ENCODE assay signal across 7 mouse cellular contexts in the genomic region with DNA sequence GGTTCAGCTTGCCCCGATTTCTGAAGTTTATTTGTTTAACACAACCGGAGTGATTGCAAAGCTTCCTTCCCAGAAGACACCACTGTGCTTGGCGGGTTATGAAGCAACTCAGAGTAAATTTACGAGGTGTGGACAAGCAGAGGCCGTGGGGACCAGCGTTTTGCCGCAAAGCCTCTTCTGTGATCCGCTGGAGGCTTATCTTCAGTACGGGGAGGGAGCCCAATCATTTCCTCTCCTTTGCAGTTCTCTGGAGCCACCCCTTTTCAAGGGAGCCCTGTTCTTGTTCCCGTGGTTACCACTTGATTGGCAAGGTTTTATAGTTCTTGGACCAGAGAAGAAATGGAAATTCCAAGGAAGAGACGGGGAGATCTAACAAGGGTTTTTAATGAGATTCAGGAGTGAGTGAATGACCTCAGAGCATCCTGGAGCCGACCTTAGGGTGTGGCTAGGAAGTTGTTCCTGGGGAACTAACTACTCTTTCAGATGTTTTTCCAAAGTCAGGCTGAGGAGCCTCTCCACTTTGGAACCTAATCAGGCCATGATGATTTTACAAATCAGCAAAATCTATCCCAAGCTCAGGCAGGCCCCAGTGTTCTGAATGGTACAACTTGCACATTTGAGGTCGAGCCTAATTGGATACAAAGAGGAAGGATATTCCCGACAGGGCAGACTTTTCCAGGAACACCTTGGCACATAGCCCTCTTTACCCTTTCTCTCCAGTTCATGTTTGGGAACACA. TPM values are rescaled to one million over a fixed set of nuclear protein-coding genes. Genes with fewer than 3 reads are reported as not detected.
DNase-seq lines count a peak whose midpoint lies in the region; ATAC-seq and TF ChIP-seq lines count a peak whose summit lies in the region.

No protein-coding gene starts in this region.

- peak; percentile 49; the same call in 1 of the 2 replicates for ATAC-seq in kidney, embryonic 16.5 days (ENCODE audit: low FRiP score, low TSS enrichment)
- no peak for ATAC-seq in midbrain, embryonic 14.5 days (ENCODE audit: low FRiP score, low TSS enrichment)

- H3ac ChIP-seq in C2C12 (ENCODE audit: control insufficient read depth, insufficient read length, low read depth), result no peak overlapping the region

- H3K79me2 ChIP-seq in C2C12 (ENCODE audit: control insufficient read depth, insufficient read depth) (no peaks in the 10 kb centered on the region), MEL (ENCODE audit: control insufficient read depth, insufficient read depth, low read length, poor library complexity) (no peaks in the 10 kb centered on the region)

- H3K79me3 ChIP-seq in C2C12 (ENCODE audit: low read depth), result no peaks in the 10 kb centered on the region

- H3K4me1 ChIP-seq in MEL (ENCODE audit: control insufficient read depth in 1 of 2, insufficient read depth in 2 of 2, low read length in 2 of 2), result peaks cover 0 to 12% of the 10 kb centered on the region in 2 experiments; a peak in 2 of 4 replicates
- H3K4me1 ChIP-seq in kidney, embryonic 16.5 days (ENCODE audit: insufficient read depth, low read length), result peaks cover 11% of the 10 kb centered on the region; the same call in 1 of the 2 replicates
- H3K4me1 ChIP-seq in midbrain, embryonic 14.5 days (ENCODE audit: control insufficient read depth, insufficient read depth, low read length), result peaks cover 3% of the 10 kb centered on the region; the same call in 1 of the 2 replicates

- no peak for TF ChIP-seq POLR2A in MEL (IDR thresholded peaks at IDR 0.05; ENCODE audit: control insufficient read depth in 1 of 2, insufficient read depth in 1 of 2, low read depth in 1 of 2, low read length in 2 of 2, poor library complexity in 1 of 2)

- TF ChIP-seq EP300 in MEL (IDR thresholded peaks at IDR 0.05; ENCODE audit: low read depth in 1 of 2, low read length in 2 of 2), result no peak

- H3K9ac ChIP-seq in MEL (ENCODE audit: control insufficient read depth, low read depth, low read length, poor library complexity, severe bottlenecking), result no peak overlapping the region
- no peak overlapping the region for H3K9ac ChIP-seq in kidney, embryonic 16.5 days (replicated peaks; ENCODE audit: low read length)
- H3K9ac ChIP-seq in midbrain, embryonic 14.5 days (replicated peaks; ENCODE audit: low read length), result no peak overlapping the region

- no peak overlapping the region for H3K4me3 ChIP-seq in C2C12 (ENCODE audit: insufficient read depth, poor library complexity, severe bottlenecking)
- H3K4me3 ChIP-seq in MEL (ENCODE audit: control insufficient read depth in 1 of 2, insufficient read depth in 1 of 2, low read depth in 2 of 2, low read length in 2 of 2), result no peak overlapping the region
- H3K4me3 ChIP-seq in kidney, embryonic 16.5 days (ENCODE audit: low read length), result no peak overlapping the region
- no peak overlapping the region for H3K4me3 ChIP-seq in midbrain, embryonic 14.5 days (replicated peaks; ENCODE audit: low read depth, low read length)

- peak; percentile 41 for DNase-seq in MEL (ENCODE audit: low read depth, low spot score)
- peak; percentile 85 for DNase-seq in gastrocnemius, postnatal 25 days
- peak; percentile 31 for DNase-seq in midbrain, embryonic 14.5 days
- DNase-seq in thymus, postnatal 4 days, result no peak
- DNase-seq in thymus, adult 18-20 months, result no peak

- WGBS in kidney, embryonic 16.5 days, result 12% methylated on average over 14 of the region's 14 CpGs
- WGBS in midbrain, embryonic 14.5 days, result 26% methylated on average over 14 of the region's 14 CpGs

- no peak overlapping the region for H3K27ac ChIP-seq in MEL (ENCODE audit: control insufficient read depth, low read depth, low read length)
- no peak overlapping the region for H3K27ac ChIP-seq in kidney, embryonic 16.5 days (ENCODE audit: low read length)
- no peak overlapping the region for H3K27ac ChIP-seq in midbrain, embryonic 14.5 days (replicated peaks; ENCODE audit: low read depth, low read length)

- H3K27me3 ChIP-seq in C2C12 (ENCODE audit: control insufficient read depth, insufficient read depth, insufficient read length) (no peaks in the 10 kb centered on the region), MEL (ENCODE audit: control insufficient read depth in 1 of 2, insufficient read depth in 2 of 2, low read length in 2 of 2) (peaks cover 15 to 26% of the 10 kb centered on the region in 2 experiments)
- H3K27me3 ChIP-seq in kidney, embryonic 16.5 days (ENCODE audit: insufficient read depth, low read length), result no peaks in the 10 kb centered on the region
- no peaks in the 10 kb centered on the region for H3K27me3 ChIP-seq in midbrain, embryonic 14.5 days (ENCODE audit: control insufficient read depth, insufficient read depth, low read length)

- H3K4me2 ChIP-seq in kidney, embryonic 16.5 days (replicated peaks; ENCODE audit: low read depth, low read length), result no peak overlapping the region
- H3K4me2 ChIP-seq in midbrain, embryonic 14.5 days (ENCODE audit: low read length), result no peak overlapping the region

- TF ChIP-seq RAD21 in MEL (IDR thresholded peaks at IDR 0.05; ENCODE audit: low read depth, low read length), result no peak

- H3K36me3 ChIP-seq in C2C12 (ENCODE audit: control insufficient read depth, insufficient read depth) (no peaks in the 10 kb centered on the region), MEL (ENCODE audit: control insufficient read depth in 1 of 2, insufficient read depth in 2 of 2, low read length in 2 of 2) (peaks cover 0 to 7% of the 10 kb centered on the region in 2 experiments; a peak in 2 of 4 replicates)
- H3K36me3 ChIP-seq in kidney, embryonic 16.5 days (ENCODE audit: insufficient read depth, low read length), result no peaks in the 10 kb centered on the region
- no peaks in the 10 kb centered on the region for H3K36me3 ChIP-seq in midbrain, embryonic 14.5 days (ENCODE audit: control insufficient read depth, insufficient read depth, low read length)

- no peaks in the 10 kb centered on the region for H3K9me3 ChIP-seq in MEL (replicated peaks; ENCODE audit: insufficient read depth, low read length)
- H3K9me3 ChIP-seq in kidney, embryonic 16.5 days (ENCODE audit: low read length), result no peaks in the 10 kb centered on the region
- no peaks in the 10 kb centered on the region for H3K9me3 ChIP-seq in midbrain, embryonic 14.5 days (ENCODE audit: control insufficient read depth, low read length)

- no peak for TF ChIP-seq CTCF in C2C12 (IDR thresholded peaks at IDR 0.05; ENCODE audit: control insufficient read depth, insufficient read depth, insufficient read length)
- TF ChIP-seq CTCF in MEL (IDR thresholded peaks at IDR 0.05 in 2 of 3, conservative IDR thresholded peaks at IDR 0.05 in 1 of 3; ENCODE audit: control insufficient read depth in 1 of 3, insufficient read depth in 1 of 3, low read depth in 2 of 3, low read length in 3 of 3, poor library complexity in 1 of 3, severe bottlenecking in 1 of 3), result no peak

TF ChIP-seq in C2C12, 6 proteins besides CTCF, POLR2A, EP300 and RAD21:
- TF ChIP-seq MAX (IDR thresholded peaks at IDR 0.05) (peak; percentile 26), MYOD1 (IDR thresholded peaks at IDR 0.05; ENCODE audit: control insufficient read depth, insufficient read length, low read depth) (peak; percentile 13), FOSL1 (IDR thresholded peaks at IDR 0.05; ENCODE audit: insufficient read depth, low read length, poor library complexity, severe bottlenecking) (no peak), MYOG (IDR thresholded peaks at IDR 0.05; ENCODE audit: control insufficient read depth, extremely low read depth, insufficient read length) (no peak), CEBPB (IDR thresholded peaks at IDR 0.05; ENCODE audit: low read depth) (peak; percentile 99)

TF ChIP-seq in MEL, 35 proteins besides CTCF, POLR2A, EP300 and RAD21:
- TF ChIP-seq ELF1 (IDR thresholded peaks at IDR 0.05; ENCODE audit: low read depth, low read length), result no peak
- no peak for TF ChIP-seq NELFE (IDR thresholded peaks at IDR 0.05; ENCODE audit: low read depth, low read length)
- TF ChIP-seq NRF1 (IDR thresholded peaks at IDR 0.05; ENCODE audit: insufficient read depth, low read depth, low read length, poor library complexity, severe bottlenecking), result no peak
- TF ChIP-seq UBTF (IDR thresholded peaks at IDR 0.05; ENCODE audit: borderline replicate concordance, insufficient read depth, low read depth, low read length), result no peak
- no peak for TF ChIP-seq ZC3H11A (IDR thresholded peaks at IDR 0.05; ENCODE audit: low read depth, low read length)
- no peak for TF ChIP-seq KAT2A (conservative IDR thresholded peaks at IDR 0.05; ENCODE audit: low read depth, low read length)
- TF ChIP-seq HCFC1 (IDR thresholded peaks at IDR 0.05; ENCODE audit: low read depth, low read length), result no peak
- no peak for TF ChIP-seq TBP (IDR thresholded peaks at IDR 0.05; ENCODE audit: low read depth, low read length)

RNA-seq across cellular contexts. Expression of a gene that starts 25.0 kb away (rescaled TPM):
- 9.7 TPM for polyA plus RNA-seq in C2C12 (2012; fragmentation: generic; extraction: Trizol)
- 0.36 and 0.39 TPM in 2 replicates for total RNA-seq in MEL (2012; rRNA removed)
- polyA plus RNA-seq in MEL (2012; ENCODE audit: insufficient read depth in 1 of 2, insufficient read length in 2 of 2, low read depth in 1 of 2, low replicate concordance in 2 of 2, missing spikeins in 1 of 2), result under 1 TPM in 1 of 2 experiments, not detected in 1; 0.99 TPM
- 1 to 10 TPM; 2.8 to 4.1 TPM for total RNA-seq in gastrocnemius, postnatal 25 days (2021)
- polyA plus RNA-seq in kidney, embryonic 16.5 days (2015; fragmentation: Nextera tagmentation; extraction: Ambion mirVana), result 5.3 and 6.7 TPM in 2 replicates
- polyA plus RNA-seq in midbrain, embryonic 14.5 days (2014; fragmentation: Nextera tagmentation; extraction: Ambion mirVana), result 3.0 and 3.4 TPM in 2 replicates

Comparison
In these comparisons a context has a peak if more than half of its experiments do, and no peak if none do; other contexts are left out.
1. DNase-seq: peak in MEL (single experiment), gastrocnemius, postnatal 25 days (single experiment) and midbrain, embryonic 14.5 days (single experiment); none in thymus, postnatal 4 days (single experiment) and thymus, adult 18-20 months (0 of 2).